Mouse (Mus musculus): ENCODE results near the gene 4930568D16Rik. TPM values are rescaled to one million over a fixed set of nuclear protein-coding genes. Genes with fewer than 3 reads are reported as not detected.

4930568D16Rik gene
- total RNA-seq, 2 experiments from 2014 or later = not detected

- intact Hi-C loops (cut with DNase I) = loop anchor here (1.0 kb wide), 2 partner anchors 48 to 51 kb away; partner anchors contain the start of gene 4930402F06Rik
- peak; percentile 23 to 39 for DNase-seq
These were observed 18.3 kb downstream of the 4930568D16Rik start for GRCm38 (mm10) chr2:35349184-35349583.

DNA sequence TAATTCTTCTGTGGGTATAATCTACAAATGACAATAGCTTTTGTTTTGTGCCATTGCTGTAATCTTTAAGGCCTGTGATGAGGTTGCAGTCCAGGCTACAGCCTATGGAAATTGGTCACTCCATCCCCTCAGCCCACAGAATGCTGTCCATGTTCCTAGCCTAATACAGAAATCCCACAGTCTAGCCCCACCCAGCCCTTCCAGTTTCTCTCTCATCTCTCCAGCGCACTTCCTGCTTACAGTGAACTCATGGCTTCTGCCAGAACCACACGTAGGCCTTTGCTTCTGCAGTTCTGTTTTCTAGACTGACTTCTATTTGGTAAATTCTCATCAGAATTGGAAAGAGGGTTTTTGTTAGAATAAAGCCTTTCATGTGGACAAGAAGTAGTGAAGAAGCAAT, 21.5 kb downstream of the 4930568D16Rik start:
- intact Hi-C loops (cut with DNase I) = no loop called here
- DNase-seq = no peak

- no peak for DNase-seq
- intact Hi-C loops (cut with DNase I) = no loop called here
These were observed 24.9 kb downstream of the 4930568D16Rik start for GRCm38 (mm10) chr2:35342605-35343004.

- DNase-seq = peak; percentile 50 to 56
- intact Hi-C loops (cut with DNase I) = no loop called here
These were observed 28.8 kb downstream of the 4930568D16Rik start for GRCm38 (mm10) chr2:35338707-35339106.

DNA sequence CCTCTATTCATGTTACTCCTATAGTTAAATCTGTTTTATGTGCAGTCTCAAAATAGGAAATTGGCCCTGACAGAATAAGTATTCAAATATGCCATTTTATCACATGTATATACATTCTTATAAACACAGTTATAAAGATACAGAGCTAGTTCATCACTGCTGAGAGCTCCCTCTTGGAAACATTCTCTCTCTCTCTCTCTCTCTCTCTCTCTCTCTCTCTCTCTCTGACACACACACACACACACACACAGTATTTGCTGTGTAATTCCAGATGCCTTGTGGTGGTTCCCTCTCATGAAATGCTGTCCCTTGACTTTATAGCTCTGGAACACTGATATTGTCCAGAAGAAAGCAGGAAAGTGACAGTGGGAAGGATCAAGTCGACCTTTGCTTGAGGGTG, 29.5 kb downstream of the 4930568D16Rik start:
- intact Hi-C loops (cut with DNase I) = no loop called here
- peak in 1 of 2 experiments; percentile 13 for DNase-seq

- intact Hi-C loops (cut with DNase I) = no loop called here
- DNase-seq = peak; percentile 27 to 44
These were observed 30.1 kb downstream of the 4930568D16Rik start for GRCm38 (mm10) chr2:35337419-35337818.

DNA sequence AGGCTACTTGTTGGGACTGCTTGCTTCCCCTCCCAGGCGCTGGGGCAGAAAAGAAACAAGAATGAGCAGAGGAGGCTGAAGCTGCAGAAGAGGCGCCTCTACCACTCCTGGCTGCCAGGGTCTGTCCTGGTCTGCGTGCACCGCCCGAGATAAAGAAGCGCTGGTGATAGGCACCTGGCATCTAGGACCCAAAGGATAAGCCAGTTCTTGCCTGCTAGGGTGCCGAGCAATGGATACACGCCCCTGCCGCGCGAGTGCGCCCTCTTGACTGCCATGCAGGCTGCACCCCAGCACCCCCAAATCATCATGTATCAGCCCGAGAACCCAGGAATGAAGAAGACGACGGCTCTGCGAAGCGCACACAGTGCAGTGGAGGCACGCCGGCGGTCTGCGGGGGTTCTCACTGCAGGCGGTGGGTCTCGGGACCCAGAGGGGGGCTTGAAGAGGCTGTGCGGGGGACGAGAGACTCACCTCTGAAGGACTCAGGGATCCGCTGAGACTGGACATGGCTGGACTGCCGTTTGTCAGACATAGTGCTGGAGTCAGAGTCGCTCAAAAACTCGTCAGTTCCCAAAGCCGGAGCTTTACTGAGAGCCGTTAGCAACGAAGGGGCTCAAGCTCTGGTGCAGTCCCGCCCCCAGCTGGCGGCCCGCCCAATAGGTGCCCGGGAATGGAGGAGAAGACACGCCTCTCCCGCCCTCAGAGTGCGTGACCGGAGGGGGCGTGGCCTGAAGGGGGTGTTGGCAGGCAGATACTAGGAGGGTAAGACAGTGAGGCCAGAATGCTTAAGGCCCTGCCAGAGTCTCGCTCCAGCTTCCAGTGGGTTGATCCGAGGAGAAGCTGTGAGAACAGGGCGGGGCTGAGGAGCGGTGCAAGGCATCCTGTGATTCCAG, 30.9 kb downstream of the 4930568D16Rik start, which contains the start of gene Stom:
Gene Stom, minus strand, starts transcription at position 589 of the 893 bp plus-strand sequence.
- intact Hi-C loops (cut with DNase I) = no loop called here

GRCm38 (mm10) chr2:35335620-35336019, 31.9 kb downstream of the 4930568D16Rik start:
- intact Hi-C loops (cut with DNase I) = no loop called here

More for the DNA sequence above, 30.9 kb downstream of the 4930568D16Rik start, which contains the start of gene Stom:
- DNase-seq = peak; percentile 100

DNA sequence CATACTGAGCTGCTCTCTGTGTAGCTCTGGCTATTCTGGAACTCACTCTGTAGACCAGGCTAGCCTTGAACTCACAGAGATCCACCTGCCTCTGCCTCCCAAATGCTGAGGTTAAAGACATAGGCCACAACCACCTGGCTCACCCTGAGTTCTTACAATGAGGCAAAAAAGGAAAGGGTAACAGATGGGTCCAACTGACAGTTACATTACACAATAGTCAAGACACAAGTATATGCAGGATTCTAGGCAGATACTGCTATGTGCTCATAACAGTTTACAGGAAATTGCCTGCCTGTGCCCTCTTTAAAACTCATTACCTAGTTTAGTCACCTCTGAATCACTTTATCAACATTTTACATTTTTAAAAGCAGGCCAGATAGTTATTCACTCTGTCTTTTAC, 33.9 kb downstream of the 4930568D16Rik start:
- DNase-seq = no peak
- intact Hi-C loops (cut with DNase I) = no loop called here

More at GRCm38 (mm10) chr2:35335620-35336019, 31.9 kb downstream of the 4930568D16Rik start:
- no peak for DNase-seq

DNA sequence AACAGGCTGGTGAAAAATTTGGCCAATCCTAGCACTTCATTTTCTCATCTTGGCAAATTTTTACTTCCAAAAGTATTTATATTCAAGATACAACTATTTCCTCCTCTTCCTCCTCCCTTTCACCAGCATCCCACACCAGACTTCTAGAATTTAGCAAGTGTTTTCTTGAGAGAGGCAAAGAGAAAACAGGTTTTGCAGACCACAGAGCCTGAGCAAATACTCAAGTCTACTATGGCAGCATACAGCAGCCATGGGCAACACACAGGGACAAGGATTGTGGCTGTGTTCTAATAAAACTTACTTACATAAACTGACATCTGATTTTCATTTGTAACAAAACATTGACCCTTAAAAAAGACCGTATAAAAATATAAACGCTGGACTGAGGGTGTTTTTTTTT, 36.3 kb downstream of the 4930568D16Rik start:
- intact Hi-C loops (cut with DNase I) = no loop called here
- no peak for DNase-seq

DNA sequence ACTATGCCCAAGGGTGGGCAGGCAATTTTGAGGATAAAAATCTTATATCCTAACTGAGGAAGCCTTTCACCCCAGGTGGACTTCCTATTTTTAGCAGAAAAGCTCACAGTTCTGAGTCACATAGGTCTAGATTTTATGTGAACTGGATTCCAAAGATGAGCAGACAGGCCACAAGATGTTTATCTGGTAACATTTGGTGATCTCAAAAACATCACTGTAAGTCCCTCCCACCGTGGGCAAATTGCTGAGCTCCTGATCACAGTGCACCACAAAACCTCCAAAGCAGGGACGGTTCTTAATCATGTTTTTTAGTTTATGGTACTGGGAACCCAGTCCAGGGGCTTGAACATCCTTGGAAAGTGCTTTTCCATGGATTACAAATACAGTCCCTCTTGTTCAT, 38.5 kb downstream of the 4930568D16Rik start:
- intact Hi-C loops (cut with DNase I) = no loop called here
- no peak for DNase-seq

- intact Hi-C loops (cut with DNase I) = no loop called here
- DNase-seq = no peak
These were observed 39.3 kb downstream of the 4930568D16Rik start for GRCm38 (mm10) chr2:35328064-35328792.

DNA sequence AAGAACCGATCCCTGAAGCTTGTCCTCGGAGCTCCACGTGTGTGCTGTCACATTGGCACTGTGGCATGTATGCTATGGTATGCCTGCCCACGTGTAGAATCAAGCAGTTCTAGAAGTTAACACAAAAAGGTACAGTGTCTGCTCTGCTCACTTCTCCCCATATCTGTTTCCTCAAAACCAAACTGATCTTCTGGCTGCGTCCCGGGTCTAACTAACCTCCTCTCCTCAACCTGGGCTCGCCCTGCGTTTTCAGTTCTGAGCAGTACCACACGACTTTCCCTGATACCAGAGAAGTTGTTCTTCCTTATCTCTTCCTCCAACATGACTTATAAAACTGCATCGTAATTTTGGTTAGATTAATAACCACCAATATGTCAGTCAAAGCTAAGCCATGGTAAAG, 39.9 kb downstream of the 4930568D16Rik start:
- no peak for DNase-seq
- intact Hi-C loops (cut with DNase I) = no loop called here

DNA sequence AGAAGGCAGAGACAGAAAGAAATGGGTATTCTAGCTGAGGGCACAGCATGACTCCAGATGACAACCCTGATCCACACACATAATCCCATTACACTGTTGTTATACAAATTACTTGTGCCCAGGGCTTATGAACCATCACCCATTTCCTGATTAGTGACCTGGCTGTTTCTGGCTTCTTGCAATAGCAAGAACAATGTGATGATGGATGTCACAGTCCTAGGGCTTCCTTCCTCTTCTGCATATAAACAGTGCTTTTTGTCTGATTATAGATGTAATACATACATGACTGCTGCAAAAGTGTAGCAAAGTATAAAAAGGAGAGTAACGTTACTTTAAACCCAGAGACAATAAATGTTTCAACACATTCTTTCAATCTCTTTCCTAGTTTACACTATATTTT, 40.6 kb downstream of the 4930568D16Rik start:
- intact Hi-C loops (cut with DNase I) = no loop called here
- DNase-seq = no peak

DNA sequence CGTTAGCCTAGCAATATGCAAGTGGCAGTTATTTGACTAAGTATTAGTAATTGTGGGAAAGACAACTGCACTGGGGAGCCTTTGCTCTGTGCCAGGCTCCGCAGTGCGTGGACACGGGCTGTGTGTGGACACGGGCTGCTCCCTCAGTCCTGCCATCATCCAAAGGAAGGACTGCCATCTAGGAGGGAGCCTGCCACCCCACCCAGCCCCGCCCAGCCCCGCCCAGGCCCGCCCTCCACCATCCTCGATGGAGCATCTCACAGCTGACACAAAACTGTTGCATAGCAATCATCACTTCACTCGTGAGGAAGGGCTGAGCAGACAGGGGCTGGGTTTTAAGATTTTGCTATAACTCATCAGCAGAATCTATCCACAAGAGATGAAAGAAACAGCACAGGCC, 41.6 kb downstream of the 4930568D16Rik start:
- DNase-seq = no peak
- intact Hi-C loops (cut with DNase I) = no loop called here

DNA sequence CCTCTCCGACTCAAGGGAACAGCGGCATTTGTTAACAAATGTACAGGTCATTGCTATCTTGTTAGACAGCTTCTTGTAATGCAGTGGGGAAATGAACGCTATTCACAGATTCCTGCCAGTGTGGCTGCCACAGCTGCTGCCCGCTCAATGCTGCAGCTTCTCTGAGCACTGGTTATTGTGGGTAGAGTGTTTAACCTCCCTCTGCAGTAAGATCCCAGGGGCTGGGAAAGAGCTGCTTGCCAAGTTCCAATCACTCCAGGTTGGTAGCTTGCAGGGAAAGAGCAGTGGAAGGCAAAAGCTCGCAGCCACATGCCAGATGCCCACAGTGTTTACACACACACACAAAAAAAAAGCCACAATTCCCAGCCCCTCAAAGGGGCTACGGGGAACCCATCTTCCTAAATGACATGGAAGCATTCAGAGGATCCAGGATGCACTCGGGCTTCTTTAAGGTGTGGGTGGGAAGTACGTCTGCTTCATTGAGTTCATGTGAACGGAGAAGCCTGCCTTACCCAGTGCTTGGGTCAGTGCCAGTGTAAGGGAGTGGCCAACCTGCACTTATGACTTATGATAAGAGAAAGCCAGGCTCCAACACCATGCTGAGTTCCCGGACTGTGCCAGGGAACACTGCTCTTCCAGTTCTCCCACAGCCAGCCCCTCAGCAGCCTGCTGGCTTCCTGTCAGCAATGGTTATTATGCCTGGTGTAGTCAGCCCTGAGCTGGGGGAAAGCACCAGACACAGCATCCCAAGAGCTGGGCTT, 44.9 kb downstream of the 4930568D16Rik start:
- intact Hi-C loops (cut with DNase I) = no loop called here
- DNase-seq = peak; percentile 88 to 89

GRCm38 (mm10) chr2:35320399-35320798, 47.1 kb downstream of the 4930568D16Rik start:
- intact Hi-C loops (cut with DNase I) = no loop called here
- DNase-seq = no peak

- intact Hi-C loops (cut with DNase I) = no loop called here
- no peak for DNase-seq
These were observed 49.1 kb downstream of the 4930568D16Rik start for GRCm38 (mm10) chr2:35318405-35318804.

DNA sequence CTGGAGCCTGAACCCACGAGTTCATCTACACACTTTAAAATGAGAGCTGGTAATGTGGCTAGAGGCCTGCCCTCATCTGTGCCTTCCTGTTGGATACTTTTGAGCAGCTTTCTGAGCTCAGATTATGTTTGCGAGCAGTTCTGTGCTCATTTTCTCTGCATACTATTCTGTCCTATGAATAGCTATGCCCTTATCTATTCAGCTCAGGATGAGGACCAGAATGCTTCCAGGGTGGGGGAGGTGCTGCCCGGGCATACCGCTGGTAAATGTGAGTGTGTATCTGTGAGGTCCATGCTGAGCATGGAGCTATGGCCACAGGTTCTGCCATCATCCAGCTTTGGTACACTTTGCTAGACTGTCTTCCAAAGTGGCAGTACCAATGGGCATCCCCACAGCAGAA, 49.9 kb downstream of the 4930568D16Rik start:
- intact Hi-C loops (cut with DNase I) = no loop called here

GRCm38 (mm10) chr2:35314300-35314699, 53.2 kb downstream of the 4930568D16Rik start:
- intact Hi-C loops (cut with DNase I) = no loop called here
- DNase-seq = no peak

More for the DNA sequence above, 49.9 kb downstream of the 4930568D16Rik start:
- peak; percentile 38 to 48 for DNase-seq
